Mouse (Mus musculus) splenic B cell, adult 2 months (primary cell): Measurements from ENCODE around the gene Dynlt1a.
"Not testable (repeated sequence)": the region's sequence is repeated elsewhere in the genome, so short reads cannot be mapped to it uniquely, and the experiment has no call there.

Experiments
- DNase-seq: peaks from one replicate; pipeline ENCODE4 v3.0.0-alpha.2; 2011; ENCODE audit warnings: low read depth, low spot score
- H3K27me3 ChIP-seq: 2 replicates; pipeline ENCODE4 v1.6.1; 2012; ENCODE audit warnings: mild to moderate bottlenecking, low read length, moderate library complexity, mixed read lengths; ENCODE audit not compliant: control insufficient read depth, poor library complexity, insufficient read depth, severe bottlenecking
- H3K36me3 ChIP-seq: 2 replicates; pipeline ENCODE4 v1.6.1; 2012; ENCODE audit warnings: mild to moderate bottlenecking, low read length, moderate library complexity, mixed read lengths; ENCODE audit not compliant: control insufficient read depth, poor library complexity, insufficient read depth, severe bottlenecking

The Dynlt1a gene

DNA sequence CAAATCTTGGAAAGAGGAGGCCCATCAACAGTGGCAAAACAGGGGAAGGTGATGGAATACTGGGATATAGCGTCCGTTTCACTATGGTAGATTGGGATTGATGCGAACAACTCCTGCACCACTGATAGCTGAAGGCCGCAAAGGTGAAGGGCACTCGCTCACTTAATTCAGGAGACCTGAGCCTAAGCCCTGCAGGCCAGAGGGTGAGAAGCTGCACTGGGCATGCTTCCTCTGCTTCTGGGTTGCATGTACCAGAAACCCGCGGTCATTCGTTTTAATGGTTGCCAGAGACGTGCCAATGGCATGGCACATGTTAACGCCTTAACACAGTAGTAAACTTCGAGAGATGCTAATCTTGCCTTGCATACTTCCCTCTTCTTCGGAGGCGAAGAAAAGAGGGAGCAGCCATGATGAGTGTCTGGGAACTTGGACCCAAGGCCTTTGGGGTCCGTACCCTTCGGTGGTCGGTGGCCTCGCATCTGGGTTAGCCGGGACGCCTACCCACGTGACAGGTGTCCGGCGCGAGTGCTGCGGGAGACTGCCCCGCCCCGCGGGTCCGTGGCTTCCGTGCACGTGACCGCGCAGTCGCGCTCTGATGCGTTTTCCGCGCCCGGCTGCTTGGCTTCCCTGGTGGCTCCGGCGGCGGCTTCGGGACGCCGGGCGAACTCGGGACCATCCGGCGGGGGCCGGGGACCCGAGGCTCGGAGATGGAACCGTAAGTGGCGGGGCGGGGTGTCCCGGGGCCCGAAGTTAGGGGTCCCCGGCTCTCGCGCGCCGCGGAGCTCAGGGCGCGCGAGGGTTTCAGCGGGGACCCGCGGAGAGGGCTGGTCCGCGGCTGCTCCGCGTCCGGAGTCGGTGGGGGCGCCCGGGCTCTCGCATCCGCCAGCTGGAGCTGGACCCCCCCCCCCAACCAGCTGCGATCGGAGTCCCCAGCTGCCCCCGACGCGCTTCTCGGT is 47.1 kb downstream of the Dynlt1a start:
- not testable (repeated sequence) for H3K36me3 ChIP-seq, H3K27me3 ChIP-seq
- DNase-seq: peak; percentile 9

DNA sequence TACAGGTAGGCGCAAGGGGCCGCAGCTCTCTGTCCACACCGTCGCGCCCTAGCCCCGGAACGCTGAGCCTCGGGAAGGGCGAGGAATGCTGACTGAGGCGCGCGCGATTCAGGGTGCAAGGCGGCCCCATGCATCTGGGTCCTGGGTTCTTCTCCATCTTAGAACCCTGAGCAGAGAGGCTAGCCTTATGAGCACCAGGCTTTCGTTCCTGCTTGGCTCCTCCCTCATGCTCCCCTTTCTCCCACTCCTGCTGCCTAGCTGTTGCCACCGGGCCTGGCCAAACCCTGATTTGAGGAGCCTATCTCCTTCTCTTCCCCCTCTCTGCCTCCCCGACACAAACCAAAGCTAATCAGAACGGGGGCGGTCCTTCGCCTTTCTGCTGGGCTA is 60.2 kb downstream of the Dynlt1a start:
- DNase-seq, H3K27me3 ChIP-seq, H3K36me3 ChIP-seq: not testable (repeated sequence)

DNA sequence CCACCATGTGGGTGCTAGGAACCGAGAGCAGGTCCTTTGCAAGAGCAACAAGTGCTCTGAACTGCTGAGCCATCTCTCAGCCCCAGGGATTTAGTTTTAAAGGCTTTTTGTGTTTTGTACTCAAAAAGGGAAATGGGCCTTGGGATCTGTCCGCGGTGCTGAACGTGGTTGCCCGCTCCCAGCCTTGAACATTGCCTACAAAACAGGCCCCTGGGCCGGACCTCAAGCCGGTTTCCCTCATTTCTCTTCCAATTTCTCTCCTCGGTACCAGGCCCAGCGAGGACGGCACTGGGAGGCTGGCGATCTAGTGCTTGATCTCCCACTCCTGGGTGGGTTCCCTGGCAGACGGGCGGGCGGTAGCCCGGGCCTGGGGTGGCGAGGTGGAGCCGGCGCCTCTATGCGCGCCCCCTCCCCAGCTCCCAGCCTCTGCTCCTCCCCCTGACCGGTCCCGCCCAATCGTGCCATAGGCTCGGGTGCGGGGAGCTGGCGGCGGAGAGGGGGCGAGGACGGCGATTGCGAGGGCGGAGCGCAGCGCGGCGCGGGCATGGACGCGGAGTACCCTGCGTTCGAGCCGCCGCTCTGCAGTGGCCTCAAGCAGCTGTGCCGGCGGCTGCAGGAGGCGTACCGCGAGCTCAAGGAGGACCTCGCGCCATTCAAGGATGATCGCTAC is 60.8 kb downstream of the Dynlt1a start, which contains the start of gene Tmem181a:
Gene Tmem181a, plus strand, starts transcription at position 461 of the 670 bp plus-strand sequence.
- not testable (repeated sequence) for DNase-seq, H3K36me3 ChIP-seq, H3K27me3 ChIP-seq
